Mouse (Mus musculus) adrenal gland, postnatal 10 days (tissue): Measurements from ENCODE around the gene Spag9. TPM values are rescaled to one million over a fixed set of nuclear protein-coding genes. Genes with fewer than 3 reads are reported as not detected.

Experiments
- DNase-seq: peaks from one replicate; pipeline ENCODE4 v3.0.0; 2021; ENCODE audit warnings: mixed read lengths
- total RNA-seq, 2 experiments: library from RNA; stranded (reverse); gene quantifications; 2 replicates each; pipeline ENCODE4 v1.2.3; 2021

Spag9 gene
- total RNA-seq, 2 experiments from 2014 or later, result 107 to 125 TPM

DNA sequence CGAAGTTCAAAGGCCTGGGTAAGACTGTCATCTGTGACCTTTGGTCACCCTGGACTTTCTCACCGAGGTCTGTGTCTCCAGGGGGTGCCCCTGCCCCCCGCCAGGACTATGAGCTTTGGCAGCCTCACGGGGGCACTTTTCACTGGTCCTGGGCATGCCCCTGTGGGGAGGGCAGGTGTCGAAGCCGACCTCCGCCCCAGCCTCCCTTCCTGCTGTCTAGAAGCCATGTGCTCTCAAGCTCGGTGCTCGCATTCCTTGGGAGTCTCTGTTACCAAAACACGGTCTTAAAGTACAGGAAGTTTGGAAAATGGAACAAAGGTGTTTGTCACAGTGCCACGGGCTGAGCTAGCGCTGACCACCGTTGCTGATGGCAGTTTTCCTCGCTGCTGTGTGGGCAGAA is 162.6 kb downstream of the Spag9 start:
- DNase-seq, result peak; percentile 58

DNA sequence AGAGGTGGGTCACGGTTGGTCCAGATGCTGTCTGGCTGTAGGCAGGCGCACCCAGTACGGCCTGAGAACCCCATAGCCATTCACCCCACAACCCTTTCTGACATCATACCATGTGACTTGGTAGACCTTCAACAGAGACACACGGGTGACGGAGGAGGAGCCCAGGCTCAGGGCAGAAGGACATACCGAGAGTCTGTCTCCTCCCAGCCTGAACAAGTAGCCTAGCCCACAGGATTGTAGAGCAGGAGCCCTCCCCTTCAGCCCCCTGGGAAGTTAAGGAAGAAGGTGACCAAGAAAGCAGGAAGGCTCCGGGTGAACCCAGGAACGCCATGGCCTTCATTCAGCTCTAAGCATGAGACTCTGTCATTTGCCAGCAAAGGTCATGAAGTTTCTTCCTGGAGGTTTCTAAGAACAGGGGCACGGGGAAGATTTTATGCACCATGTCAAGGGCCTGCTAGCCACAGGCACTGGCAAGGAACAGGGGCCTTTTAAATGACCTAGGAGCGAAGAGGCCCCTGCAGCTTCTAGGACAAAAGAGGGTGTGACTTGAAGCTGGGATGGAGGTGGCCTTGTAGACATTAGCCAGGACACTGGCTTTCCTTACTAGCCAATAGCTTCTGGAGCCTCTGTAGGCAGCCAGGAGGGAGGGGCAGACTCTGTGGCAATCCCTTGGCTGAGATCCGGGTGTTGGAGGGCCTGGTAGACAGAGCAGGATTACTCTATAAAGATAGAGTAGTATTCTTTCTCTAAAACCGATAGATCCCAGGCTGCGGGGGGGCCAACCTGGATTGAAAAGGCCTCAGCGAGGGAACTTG is 163.4 kb downstream of the Spag9 start:
- peak; percentile 86 for DNase-seq

DNA sequence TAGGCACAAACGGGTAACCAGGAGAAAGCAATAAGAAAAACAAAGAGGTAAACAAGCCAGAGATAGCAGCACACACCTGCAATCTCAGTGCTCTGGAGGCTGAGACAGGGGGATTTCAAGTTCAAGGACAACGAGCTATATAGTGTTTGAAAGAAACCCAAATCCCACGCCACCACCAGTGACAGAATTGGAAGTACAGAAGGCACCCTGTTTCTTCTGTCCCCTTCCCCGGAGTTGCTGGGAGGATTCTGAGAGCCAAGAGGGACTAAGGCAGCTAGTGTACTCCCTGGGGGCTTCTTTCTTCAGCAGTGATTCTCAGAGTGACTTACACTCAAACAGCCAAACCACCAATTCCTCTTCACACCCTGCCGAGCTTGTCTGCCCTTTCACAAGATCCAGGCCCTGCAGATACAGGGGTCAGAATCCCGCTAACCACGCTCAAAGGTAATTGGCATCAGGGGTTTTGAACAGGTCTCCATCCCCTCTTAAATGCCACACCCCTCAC is 164.1 kb downstream of the Spag9 start:
- DNase-seq, result no peak

DNA sequence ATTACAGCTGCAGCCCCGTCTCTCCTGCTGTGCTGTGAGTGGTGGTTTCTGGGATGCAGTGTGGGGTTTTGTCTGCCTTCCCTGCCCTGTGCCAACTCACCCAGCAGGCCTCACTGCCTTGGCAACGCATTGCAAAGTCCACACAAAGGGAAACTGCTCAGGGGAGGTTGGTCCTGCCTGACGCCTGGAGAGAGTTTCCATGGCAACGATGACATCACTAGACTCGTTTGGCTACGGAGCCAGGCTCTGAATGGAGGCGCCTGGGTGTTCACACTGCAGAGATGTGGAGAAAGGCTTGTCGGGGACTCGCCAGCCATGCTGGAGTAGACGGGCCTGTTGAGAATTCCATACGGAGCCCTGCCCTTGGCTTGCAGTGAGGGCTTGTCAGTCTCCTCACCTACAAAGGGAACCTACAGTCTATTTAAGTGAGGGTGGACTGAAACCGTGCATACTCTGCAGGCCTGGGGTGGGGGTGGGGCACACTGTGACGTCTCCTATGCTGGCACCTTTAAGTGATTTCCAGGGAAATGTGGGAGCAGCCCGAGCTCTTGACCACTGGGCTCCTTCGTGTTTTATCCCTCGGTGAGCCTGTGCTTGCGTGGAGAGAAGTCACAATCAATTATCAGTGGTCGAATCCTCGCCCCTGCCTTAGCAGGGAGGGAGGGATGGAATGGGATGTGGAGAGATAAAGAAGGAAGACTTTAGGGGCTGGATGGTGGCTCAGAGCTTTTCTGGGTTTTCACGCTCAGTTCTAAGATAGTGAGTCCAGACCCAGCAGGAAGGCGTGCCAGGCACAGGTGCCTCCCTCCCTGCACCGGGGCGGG is 164.8 kb downstream of the Spag9 start:
- peak; percentile 91 for DNase-seq

DNA sequence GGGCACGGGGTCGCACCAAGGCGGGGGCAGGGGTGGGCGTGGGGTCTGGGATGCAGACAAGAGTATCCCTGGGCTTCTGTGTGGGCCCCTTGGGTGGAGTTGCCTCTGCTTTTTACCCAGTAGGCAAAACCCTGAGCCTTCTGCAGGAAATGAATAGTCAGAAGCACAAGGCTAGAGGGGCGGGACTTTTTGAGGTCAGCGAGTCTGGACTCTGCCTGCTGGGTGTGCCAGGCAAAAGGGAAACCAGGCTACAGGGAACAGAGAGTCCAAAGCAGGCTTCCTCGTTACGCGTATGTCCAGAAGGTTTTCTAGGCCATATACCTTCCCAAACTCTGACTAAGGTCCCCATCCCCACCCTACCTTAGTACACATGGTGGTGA is 165.4 kb downstream of the Spag9 start:
- DNase-seq, result peak; percentile 86

DNA sequence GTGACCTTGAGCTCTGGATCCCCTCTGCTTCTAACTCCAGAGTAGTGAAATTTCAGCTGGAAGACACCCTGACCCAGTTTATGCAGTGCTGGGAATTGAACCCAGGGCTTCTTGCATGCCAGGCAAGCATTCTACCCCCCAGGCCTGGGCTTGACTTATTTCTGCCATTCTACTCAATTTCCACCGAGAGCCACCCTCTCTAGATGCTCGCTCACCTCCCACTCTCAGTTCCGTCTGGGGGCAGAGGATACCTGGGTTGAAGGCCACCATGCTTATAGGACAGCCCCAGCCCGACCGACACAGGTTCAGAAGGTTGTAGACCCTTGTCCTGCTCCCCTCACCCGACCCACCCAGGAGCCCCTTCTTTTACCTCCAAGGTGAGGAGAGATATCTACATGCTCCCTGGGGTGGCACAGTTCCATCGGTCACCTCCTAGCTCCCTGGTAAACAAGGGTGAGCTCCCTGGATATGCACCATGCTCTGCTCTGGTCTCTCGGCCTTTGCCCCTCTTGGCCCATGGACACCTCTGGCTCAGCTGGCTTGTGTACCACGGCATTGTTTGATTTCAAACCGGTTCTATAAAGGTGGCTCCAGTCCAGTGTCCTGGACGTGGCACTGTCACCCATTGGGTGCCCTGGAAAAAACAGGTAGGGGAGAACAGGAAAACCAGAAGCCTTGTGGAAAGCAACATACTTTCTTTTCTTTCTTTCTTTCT is 166.1 kb downstream of the Spag9 start:
- DNase-seq, result peak; percentile 73

DNA sequence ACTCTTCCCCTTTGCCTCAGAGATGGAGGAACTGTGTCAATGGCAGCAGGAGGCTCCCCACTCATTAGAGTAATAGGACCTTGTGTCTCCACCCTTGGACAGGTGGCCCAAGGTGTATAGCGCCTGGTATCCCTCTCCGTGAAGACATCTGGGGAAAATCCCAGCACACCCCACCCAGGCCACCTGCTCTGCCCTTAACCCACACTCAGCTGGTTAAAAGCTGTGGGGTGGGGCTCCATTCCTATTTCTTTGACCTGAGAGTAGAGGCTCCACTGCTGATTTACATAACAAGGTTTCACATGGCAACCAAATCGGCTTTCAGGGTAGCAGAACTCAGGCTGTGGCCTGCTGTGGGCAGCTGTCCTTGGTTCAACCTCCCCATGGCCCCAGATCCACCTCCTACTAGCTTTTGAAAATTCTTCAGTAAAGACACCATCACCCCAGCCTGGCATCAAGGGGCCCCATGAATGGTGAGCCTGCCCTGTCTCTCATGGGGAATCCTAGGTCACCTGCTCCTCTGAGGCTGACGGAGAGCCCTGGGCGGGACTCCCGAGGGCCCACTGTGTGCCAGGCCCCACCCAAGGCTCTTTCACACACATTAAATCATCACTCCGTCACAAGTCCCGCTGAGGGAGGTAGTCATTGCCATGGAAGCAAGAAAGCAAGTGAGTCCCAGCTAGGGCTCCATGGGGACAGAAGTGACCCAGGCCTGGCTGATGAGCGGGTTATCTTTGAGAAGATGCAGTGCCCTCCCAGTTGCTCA is 167.3 kb downstream of the Spag9 start:
- peak; percentile 80 for DNase-seq

DNA sequence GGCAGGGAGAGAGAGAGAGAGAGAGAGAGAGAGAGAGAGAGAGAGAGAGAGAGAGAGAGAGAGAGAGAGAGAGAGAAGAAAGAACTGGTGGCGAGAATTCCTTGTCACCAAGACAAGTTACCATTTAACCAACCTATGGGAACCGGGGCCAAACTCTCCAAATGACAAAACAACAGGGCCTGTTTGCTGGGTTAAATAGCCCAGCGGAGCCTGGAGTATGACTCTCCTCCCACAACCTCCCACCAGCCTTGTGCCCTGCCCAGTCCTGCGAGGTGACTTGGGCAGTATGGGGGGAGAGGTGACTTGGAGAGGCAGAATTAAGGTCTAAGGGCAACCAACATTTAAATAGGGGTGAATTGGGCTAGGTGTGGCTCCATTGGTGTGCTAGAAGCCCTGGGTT is 169.9 kb downstream of the Spag9 start:
- DNase-seq, result no peak

DNA sequence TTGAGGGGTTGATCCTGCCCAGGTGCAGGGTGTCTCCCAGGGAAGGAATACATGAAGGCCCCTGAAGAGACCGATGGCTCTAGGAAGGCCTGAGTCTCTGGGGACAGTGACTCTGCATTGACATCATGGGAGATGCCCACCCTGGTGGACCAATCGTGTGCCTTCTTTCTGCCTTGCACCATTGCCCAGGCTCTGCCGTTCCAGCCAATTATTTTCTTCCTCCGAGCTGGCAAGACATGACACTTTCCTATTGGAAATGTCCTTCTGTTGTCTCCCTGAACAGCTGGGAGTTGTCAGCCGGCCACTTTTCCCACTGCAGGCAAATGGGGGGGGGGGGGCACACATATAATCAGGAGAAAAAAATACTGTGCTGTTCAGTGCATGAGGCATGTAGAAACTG is 172.3 kb downstream of the Spag9 start:
- DNase-seq, result no peak

DNA sequence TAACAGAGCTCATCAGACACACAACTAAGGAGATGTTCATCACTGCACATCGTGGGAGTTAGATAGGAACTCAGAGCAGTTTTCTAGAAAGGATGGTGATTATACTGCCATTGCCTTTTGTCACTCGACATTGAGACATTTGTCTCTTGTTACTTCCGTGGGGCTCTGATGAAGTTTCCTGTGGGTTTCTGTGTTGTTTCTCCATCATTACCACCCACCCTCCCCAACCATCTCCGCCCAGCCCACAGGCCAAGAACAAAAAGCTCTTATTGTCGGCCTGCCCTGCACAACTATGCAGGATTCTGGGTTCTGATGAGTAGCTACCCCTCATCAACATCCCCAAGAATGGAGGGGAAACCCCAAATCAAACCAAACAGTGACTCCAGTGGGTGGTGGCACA is 173.7 kb downstream of the Spag9 start:
- no peak for DNase-seq

DNA sequence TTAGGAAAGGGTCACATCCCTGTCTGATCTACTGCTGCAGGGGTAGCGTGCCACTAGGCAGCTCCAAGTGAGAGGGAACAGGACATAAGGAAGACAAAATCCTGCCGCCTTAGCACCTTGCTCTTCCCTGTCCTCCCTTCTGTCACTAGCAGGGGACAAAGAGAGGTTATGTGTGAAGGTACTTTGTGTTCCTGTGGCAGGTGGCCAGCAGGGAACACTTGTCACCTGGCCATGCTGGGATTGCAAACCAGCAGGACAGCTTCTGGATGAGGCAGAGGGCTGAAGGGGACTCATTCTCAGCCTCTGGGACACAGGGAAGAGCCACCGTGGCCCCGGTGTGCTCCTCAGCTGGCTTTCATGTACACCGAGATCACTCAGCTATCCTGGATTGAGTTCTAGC is 175.8 kb downstream of the Spag9 start:
- no peak for DNase-seq

DNA sequence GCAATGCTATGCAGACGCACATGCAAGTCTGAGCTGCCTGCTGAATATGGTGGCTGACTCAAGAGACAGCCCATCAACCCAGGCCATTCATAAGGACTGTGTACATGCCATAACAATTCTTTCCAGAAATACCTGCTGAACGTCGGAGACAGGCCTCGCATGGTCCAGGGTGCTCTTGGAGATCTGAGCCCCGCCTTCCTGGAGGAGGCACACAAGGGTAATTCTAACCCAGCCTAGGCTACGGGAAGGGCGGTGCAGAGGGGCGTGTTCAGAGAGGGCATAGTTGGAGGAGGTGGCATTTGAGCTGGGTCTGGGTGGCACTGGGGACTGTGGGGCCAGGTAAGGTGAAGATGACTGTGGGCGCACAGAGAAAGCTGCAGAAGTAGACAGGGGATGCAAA is 176.3 kb downstream of the Spag9 start:
- no peak for DNase-seq

DNA sequence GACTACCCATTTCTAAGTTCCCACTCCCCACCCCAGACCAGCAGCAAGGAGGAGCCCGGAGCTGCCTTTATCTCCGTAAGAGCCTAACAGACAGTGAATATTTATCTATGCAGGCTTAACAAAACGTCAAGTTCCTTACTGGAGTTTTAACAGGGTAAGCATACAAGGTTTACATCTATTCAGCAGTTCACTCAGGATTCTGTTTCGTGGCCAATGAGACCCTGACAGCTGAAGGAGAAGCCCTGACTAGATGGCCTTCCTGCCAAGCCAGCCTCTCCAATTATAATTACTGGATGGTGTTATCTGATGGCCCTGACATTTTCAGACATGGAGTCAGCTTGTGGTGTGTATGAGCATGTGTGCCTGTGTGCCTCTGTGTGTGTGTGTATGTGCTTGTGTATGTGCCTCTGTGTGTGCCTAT is 177.8 kb downstream of the Spag9 start:
- peak; percentile 39 for DNase-seq

DNA sequence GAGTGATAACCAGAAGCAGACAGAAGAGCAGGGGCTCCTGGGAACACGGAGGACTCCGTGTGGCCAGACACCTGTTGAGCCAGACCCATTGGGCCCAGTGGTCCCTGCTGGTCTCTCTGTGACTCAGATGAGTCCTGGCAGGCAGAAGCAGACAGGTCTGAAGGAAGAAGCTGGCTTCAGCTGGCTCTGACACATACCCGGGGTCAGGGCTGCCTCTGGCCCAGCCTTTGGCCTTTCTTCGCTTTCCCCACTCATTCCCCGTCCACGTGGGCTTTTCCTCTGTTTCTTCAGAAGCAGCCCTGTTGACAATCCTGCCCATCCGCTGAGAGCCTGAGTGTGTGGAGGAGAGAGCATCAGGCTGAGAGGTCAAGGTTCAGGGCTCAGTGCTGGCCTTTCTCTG is 179.4 kb downstream of the Spag9 start:
- peak; percentile 51 for DNase-seq

Other genes starting within 250 kb of the Spag9 start
- gene Utp18, start 110.3 kb upstream of the Spag9 start, total RNA-seq, result 10 to 100 TPM; 18.7 to 19.5 TPM
- gene Mbtd1, start 110.2 kb upstream of the Spag9 start, total RNA-seq, result 10 to 100 TPM; 40.5 to 50.0 TPM
- 100 to 1,000 TPM; 550 to 566 TPM for gene Nme2, start 39.8 kb upstream of the Spag9 start, total RNA-seq
- gene Gm20390, start 27.8 kb upstream of the Spag9 start, total RNA-seq, result 10 to 100 TPM; 64.2 to 75.0 TPM
- 10 to 100 TPM; 42.4 to 49.2 TPM for gene Nme1, start 27.6 kb upstream of the Spag9 start, total RNA-seq
- gene Tob1, start 215.4 kb downstream of the Spag9 start, total RNA-seq, result 100 to 1,000 TPM; 111 to 183 TPM
- gene Wfikkn2, start 249.9 kb downstream of the Spag9 start, total RNA-seq, result 1 to 10 TPM in 1 of 2 experiments, under 1 TPM in 1; 0.63 to 1.1 TPM